Mouse (Mus musculus) embryonic fibroblast, embryonic 13.5 days (primary cell): ENCODE results near the gene Gemin2.

Experiments used
- CTCF ChIP-seq: IDR thresholded peaks from 2 replicates; pipeline ENCODE4 v1.5.1; 2011; ENCODE audit warnings: mild to moderate bottlenecking, control low read depth, low read length, moderate library complexity, borderline replicate concordance; ENCODE audit not compliant: insufficient read depth
- POLR2A ChIP-seq: IDR thresholded peaks from 2 replicates; pipeline ENCODE4 v1.6.1; 2011; ENCODE audit warnings: low read depth, mild to moderate bottlenecking, control low read depth, low read length, moderate library complexity

DNA sequence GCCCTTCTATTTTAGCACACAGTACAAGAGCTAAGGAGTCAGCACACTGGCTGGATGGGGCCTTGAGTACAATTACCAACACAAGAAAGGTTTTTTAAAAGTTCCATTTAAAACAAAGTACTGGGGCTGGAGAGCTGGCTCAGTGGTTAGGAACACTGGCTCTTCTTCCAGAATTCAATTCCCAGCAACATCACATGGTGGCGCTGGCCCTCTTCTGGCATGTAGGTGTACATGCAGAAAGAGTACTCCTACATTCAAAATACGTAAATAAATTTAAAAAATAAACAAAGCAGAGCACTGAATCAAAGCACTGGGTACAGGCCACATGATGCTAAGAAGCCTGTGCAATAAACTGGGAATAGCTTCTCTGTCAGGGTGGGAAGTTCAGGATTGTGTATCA, 36.2 kb upstream of the Gemin2 start:
- TF ChIP-seq CTCF (no peak), POLR2A (no peak)
